Mouse (Mus musculus): ENCODE measurements around the gene Vegfd. TPM values are rescaled to one million over a fixed set of nuclear protein-coding genes. Genes with fewer than 3 reads are reported as not detected.
A peak's percentile ranks its signal among the peaks of the same experiment; 100 is the strongest.

The Vegfd gene
- polyA plus RNA-seq, 1 experiment: 23.2 TPM

DNA sequence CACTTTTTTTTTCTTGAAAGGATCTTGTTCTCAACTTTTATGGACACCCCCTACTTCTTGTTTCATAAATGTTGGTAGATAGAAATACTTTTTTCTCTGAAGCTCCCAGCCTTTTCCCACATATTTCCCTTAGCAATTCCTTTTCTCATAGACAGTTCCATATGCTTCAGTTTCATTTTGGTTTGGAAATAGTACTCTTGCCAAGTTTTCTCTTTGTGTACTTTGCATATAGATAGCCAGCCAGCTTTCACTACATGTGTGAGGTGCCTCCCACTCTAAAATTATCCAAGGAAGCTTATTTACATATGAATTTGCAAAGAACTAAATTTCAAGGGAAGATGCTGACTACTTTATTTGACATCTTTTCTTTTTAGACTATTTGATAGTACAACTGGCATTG, 44.8 kb downstream of the Vegfd start:
- no peak for DNase-seq
- Histone ChIP-seq H3K4me1 (ENCODE audit: control insufficient read depth, insufficient read depth, low read length) (no peaks in the 10 kb centered on the region), H3K4me3 (replicated peaks; ENCODE audit: extremely low read depth, low read depth, low read length) (no peak overlapping the region)
- no peak for TF ChIP-seq CTCF (IDR thresholded peaks at IDR 0.05; ENCODE audit: insufficient read depth, low read length)
- no peak for TF ChIP-seq POLR2A (IDR thresholded peaks at IDR 0.05; ENCODE audit: borderline replicate concordance, extremely low read depth, low read depth, low read length)

DNA sequence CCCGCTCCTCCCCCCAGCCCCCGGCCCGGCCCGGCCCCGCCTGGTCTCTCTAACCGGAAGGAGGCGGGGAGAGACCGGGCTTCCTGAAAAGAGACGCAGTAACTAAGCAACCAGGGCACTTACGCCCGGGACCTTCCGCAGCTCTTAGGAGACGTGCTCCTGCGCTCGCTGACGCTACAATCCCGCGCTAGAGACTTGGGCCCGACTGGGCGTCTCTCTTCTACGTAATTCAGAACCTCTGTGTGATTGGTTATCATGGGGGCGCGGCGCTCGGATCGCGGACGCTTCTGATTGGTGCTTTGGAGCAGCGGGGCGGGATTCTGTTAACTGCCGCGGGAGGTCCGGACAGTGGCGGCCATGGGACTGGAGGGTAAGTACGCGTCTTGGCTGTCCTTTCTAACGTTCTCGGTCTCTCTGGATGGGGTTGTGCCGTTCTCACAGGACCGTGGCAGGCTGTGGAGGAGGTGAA, 46.3 kb downstream of the Vegfd start, which contains the start of gene Piga:
Gene Piga, plus strand, starts transcription at position 317 of the 469 bp plus-strand sequence.
- DNase-seq: peak; percentile 78
- Histone ChIP-seq H3K4me1 (ENCODE audit: control insufficient read depth, insufficient read depth, low read length) (no peaks in the 10 kb centered on the region), H3K4me3 (replicated peaks; ENCODE audit: extremely low read depth, low read depth, low read length) (peak within 1 kb of the TSS; percentile 98)
- TF ChIP-seq CTCF (IDR thresholded peaks at IDR 0.05; ENCODE audit: insufficient read depth, low read length): no peak
- peak; percentile 79; the same call in 1 of the 2 replicates for TF ChIP-seq POLR2A (IDR thresholded peaks at IDR 0.05; ENCODE audit: borderline replicate concordance, extremely low read depth, low read depth, low read length)
- WGBS: 21% methylated on average over 40 of the region's 40 CpGs

DNA sequence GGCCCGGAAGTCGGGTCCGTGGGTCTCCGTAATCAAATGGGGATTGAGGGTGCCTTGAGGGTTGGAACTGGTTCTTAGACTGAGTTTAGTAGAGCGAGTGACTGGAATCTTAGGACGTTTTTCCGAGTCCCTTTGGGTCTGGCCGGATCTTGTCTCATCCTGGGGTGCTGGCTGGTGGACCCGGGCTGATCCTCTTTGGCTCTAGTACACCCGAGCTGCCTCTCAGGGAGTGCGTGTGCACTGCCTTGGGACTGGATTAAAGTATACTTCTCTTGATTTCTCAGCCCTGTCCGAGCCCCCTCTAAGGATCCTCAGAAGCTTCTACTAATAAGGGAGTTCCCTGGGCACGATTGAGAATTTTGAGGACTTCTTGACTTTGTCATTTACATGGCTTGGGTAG, 46.8 kb downstream of the Vegfd start:
- H3K4me1 ChIP-seq (ENCODE audit: control insufficient read depth, insufficient read depth, low read length): no peaks in the 10 kb centered on the region
- TF ChIP-seq CTCF (IDR thresholded peaks at IDR 0.05; ENCODE audit: insufficient read depth, low read length) (no peak), POLR2A (IDR thresholded peaks at IDR 0.05; ENCODE audit: borderline replicate concordance, extremely low read depth, low read depth, low read length) (no peak)
- WGBS: 26% methylated on average over 13 of the region's 13 CpGs

DNA sequence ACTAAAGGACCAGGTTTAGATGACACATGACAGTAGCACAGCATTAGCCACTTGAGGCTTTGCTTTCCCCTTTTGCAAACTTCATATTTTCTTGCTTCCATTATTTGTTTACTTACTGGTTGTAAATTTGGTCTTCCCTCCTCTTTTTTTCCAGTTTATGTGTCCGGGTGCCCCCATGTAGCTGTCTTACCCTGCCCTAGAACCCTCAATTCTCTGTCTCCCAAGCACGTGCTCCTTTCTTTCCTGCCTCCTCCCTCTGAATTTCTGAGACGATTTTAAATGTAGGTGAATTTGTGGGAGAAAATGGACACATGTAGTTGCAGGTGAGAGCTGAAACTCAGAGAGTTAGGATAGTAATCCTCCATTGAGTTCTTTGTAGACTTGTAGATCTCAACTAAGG, 47.3 kb downstream of the Vegfd start:
- DNase-seq: no peak
- no peak for TF ChIP-seq CTCF (IDR thresholded peaks at IDR 0.05; ENCODE audit: insufficient read depth, low read length)
- TF ChIP-seq POLR2A (IDR thresholded peaks at IDR 0.05; ENCODE audit: borderline replicate concordance, extremely low read depth, low read depth, low read length): no peak
- H3K4me3 ChIP-seq (replicated peaks; ENCODE audit: extremely low read depth, low read depth, low read length): no peak overlapping the region
- 42% methylated on average over 3 of the region's 3 CpGs for WGBS
- H3K4me1 ChIP-seq (ENCODE audit: control insufficient read depth, insufficient read depth, low read length): no peaks in the 10 kb centered on the region

More for the DNA sequence above, 46.8 kb downstream of the Vegfd start:
- DNase-seq: no peak
- H3K4me3 ChIP-seq (replicated peaks; ENCODE audit: extremely low read depth, low read depth, low read length): peak overlapping the region; percentile 98

DNA sequence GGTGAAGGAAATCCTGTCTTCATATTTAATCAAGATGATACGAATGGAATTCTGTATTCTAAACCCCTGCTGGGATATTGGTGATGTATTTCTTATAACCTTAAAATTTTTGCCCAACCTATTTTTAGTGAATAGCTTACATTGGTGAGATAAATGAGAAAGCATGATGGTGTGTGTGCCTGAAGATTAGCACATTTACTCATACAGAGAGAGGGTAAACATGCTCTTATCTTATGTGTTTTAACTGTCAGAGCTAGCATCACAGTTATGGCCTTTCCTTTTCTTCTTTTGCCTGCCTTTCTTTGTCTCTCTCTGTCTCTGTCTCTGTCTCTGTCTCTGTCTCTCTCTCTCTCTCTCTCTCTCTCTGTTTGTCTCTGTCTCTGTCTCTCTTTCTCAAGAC, 51.6 kb downstream of the Vegfd start:
- H3K4me1 ChIP-seq (ENCODE audit: control insufficient read depth, insufficient read depth, low read length): no peaks in the 10 kb centered on the region
- no peak for DNase-seq
- WGBS: 78% methylated on average over 1 of the region's 1 CpGs
- TF ChIP-seq CTCF (IDR thresholded peaks at IDR 0.05; ENCODE audit: insufficient read depth, low read length) (no peak), POLR2A (IDR thresholded peaks at IDR 0.05; ENCODE audit: borderline replicate concordance, extremely low read depth, low read depth, low read length) (no peak)
- no peak overlapping the region for H3K4me3 ChIP-seq (replicated peaks; ENCODE audit: extremely low read depth, low read depth, low read length)

DNA sequence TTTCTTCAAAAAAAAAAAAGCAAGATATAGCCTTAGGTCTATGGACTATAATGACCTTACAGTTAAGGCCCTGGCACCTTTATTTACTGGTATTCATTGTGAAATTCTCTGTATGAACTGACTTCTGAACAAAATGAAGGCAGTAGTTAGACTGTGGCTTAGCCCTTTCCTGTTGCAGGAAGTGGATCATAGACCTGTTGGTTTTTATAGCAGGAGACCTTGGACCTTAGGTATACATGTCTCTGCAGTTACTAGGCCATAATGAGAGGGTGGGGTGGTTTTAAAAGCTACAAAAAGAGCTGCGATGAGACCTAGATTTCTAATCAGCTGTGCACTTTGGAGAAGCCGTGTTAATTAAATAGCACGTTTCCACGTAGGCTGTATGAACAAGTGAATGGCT, 54.1 kb downstream of the Vegfd start:
- no peaks in the 10 kb centered on the region; the same call in 1 of the 2 replicates for H3K4me1 ChIP-seq (ENCODE audit: control insufficient read depth, insufficient read depth, low read length)
- H3K4me3 ChIP-seq (replicated peaks; ENCODE audit: extremely low read depth, low read depth, low read length): no peak overlapping the region
- 85% methylated on average over 4 of the region's 4 CpGs for WGBS
- no peak for DNase-seq
- TF ChIP-seq POLR2A (IDR thresholded peaks at IDR 0.05; ENCODE audit: borderline replicate concordance, extremely low read depth, low read depth, low read length) (no peak), CTCF (IDR thresholded peaks at IDR 0.05; ENCODE audit: insufficient read depth, low read length) (no peak)

DNA sequence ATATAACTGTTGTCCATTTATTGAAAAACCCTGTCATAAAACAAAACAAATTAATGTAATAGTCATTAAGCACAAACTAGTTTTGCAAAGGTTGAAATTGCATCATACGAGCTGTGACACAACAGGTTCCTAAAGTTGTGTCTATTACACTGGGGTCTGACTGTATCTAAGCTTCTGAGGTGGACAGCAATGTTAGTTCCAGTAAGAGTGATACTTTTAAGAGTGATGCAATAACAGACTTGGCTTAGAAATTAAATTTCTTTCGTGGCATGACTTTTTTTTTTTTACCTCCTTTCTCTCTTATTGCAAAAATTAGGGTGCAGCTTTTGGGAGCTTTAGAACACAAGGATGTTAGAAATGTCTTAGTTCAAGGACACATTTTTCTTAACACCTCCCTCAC, 55.0 kb downstream of the Vegfd start:
- no peak overlapping the region for H3K4me3 ChIP-seq (replicated peaks; ENCODE audit: extremely low read depth, low read depth, low read length)
- TF ChIP-seq CTCF (IDR thresholded peaks at IDR 0.05; ENCODE audit: insufficient read depth, low read length): no peak
- no peak for TF ChIP-seq POLR2A (IDR thresholded peaks at IDR 0.05; ENCODE audit: borderline replicate concordance, extremely low read depth, low read depth, low read length)
- H3K4me1 ChIP-seq (ENCODE audit: control insufficient read depth, insufficient read depth, low read length): no peaks in the 10 kb centered on the region; the same call in 1 of the 2 replicates
- 52% methylated on average over 2 of the region's 2 CpGs for WGBS
- DNase-seq: no peak

DNA sequence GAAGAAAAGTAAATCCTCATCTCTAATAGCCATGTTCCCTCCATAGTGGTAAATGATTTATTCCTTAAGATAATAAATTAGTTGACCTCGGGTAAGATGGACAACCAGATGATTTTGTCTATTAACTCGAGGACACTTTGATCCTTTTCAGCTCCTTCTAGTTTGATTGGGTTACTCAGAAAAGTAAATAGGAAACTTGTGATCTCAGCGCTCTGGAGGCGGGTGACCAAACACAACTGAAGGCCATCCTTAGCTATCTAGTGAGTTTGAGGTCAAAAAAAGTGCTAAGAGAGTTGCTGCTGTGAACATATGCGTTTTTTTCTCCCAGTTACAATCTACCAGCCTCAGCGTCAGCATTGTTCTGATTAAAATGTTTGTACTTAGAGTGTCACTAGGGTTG, 57.4 kb downstream of the Vegfd start:
- 72% methylated on average over 6 of the region's 6 CpGs for WGBS
- TF ChIP-seq CTCF (IDR thresholded peaks at IDR 0.05; ENCODE audit: insufficient read depth, low read length) (no peak), POLR2A (IDR thresholded peaks at IDR 0.05; ENCODE audit: borderline replicate concordance, extremely low read depth, low read depth, low read length) (no peak)
- Histone ChIP-seq H3K4me1 (ENCODE audit: control insufficient read depth, insufficient read depth, low read length) (no peaks in the 10 kb centered on the region; the same call in 1 of the 2 replicates), H3K4me3 (replicated peaks; ENCODE audit: extremely low read depth, low read depth, low read length) (no peak overlapping the region)
- DNase-seq: no peak

DNA sequence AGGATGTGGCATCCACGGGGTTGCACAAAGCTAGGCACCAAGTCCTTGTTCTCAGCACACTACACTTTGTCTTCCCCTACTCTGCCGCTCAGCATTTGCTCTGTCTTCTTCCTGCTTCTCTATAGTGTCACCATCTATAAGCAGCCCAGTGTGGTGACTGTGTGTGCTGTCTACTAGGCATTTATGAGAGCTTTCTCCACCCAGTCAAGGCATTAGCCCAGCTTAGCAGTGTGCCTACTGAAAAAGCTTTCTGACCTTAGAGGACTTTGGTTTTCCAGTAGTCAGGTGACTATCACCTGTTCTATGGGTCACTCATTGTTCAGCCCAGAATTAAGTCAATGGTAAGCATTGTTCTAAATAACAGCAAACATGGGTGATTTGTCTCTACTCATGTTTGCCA, 58.0 kb downstream of the Vegfd start:
- no peak for DNase-seq
- H3K4me3 ChIP-seq (replicated peaks; ENCODE audit: extremely low read depth, low read depth, low read length): no peak overlapping the region
- 80% methylated on average over 2 of the region's 2 CpGs for whole genome bisulfite sequencing
- TF ChIP-seq POLR2A (IDR thresholded peaks at IDR 0.05; ENCODE audit: borderline replicate concordance, extremely low read depth, low read depth, low read length) (no peak), CTCF (IDR thresholded peaks at IDR 0.05; ENCODE audit: insufficient read depth, low read length) (no peak)
- H3K4me1 ChIP-seq (ENCODE audit: control insufficient read depth, insufficient read depth, low read length): no peaks in the 10 kb centered on the region; the same call in 1 of the 2 replicates

DNA sequence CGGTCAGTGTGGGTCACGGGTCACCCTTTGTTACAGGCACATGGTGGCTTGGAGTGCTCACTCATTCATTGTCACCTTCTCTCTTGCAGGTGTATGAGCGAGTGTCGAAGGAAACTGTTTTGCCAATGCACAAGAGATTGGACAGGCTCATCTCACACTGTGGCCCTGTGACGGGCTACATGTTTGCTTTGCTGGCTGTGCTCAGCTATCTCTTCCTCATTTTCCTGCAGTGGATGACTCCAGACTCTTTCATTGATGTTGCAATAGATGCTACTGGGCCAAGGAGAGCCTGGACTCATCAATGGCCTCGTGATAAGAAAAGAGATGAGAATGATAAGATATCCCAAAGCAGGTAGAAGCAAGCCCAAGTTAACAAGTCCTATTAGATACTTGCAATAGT, 58.4 kb downstream of the Vegfd start:
- Histone ChIP-seq H3K4me1 (ENCODE audit: control insufficient read depth, insufficient read depth, low read length) (no peaks in the 10 kb centered on the region; the same call in 1 of the 2 replicates), H3K4me3 (replicated peaks; ENCODE audit: extremely low read depth, low read depth, low read length) (no peak overlapping the region)
- 84% methylated on average over 6 of the region's 6 CpGs for WGBS
- TF ChIP-seq POLR2A (IDR thresholded peaks at IDR 0.05; ENCODE audit: borderline replicate concordance, extremely low read depth, low read depth, low read length) (no peak), CTCF (IDR thresholded peaks at IDR 0.05; ENCODE audit: insufficient read depth, low read length) (no peak)
- DNase-seq: no peak

All from lung, adult 2 months (tissue).